Mouse (Mus musculus): ENCODE results near the gene Gga1. TPM values are rescaled to one million over a fixed set of nuclear protein-coding genes. Genes with fewer than 3 reads are reported as not detected.

Gene Gga1
- polyA plus RNA-seq, 1 experiment, result 69.9 TPM

GRCm38 (mm10) chr15:78841161-78841790 lies 35.7 kb upstream of the Gga1 start:
- Histone ChIP-seq H3K27me3 (ENCODE audit: control insufficient read depth, insufficient read depth, low read length) (no peaks in the 10 kb centered on the region; the same call in 1 of the 2 replicates), H3K36me3 (ENCODE audit: control insufficient read depth, insufficient read depth, low read length) (no peaks in the 10 kb centered on the region), H3K27ac (ENCODE audit: control insufficient read depth, insufficient read depth, low read depth, low read length) (no peak overlapping the region), H3K4me3 (ENCODE audit: control insufficient read depth, low read depth, low read length) (no peak overlapping the region), H3K4me1 (ENCODE audit: control insufficient read depth, insufficient read depth, low read length) (peaks cover 11% of the 10 kb centered on the region)
- TF ChIP-seq CTCF (IDR thresholded peaks at IDR 0.05; ENCODE audit: control insufficient read depth, insufficient read depth, insufficient replicate concordance, low read depth, low read length) (no peak), POLR2A (IDR thresholded peaks at IDR 0.05; ENCODE audit: control insufficient read depth, low read depth, low read length) (no peak)

- Histone ChIP-seq H3K27ac (ENCODE audit: control insufficient read depth, insufficient read depth, low read depth, low read length) (peak within 1 kb of the TSS; percentile 24; the same call in 1 of the 2 replicates), H3K4me1 (ENCODE audit: control insufficient read depth, insufficient read depth, low read length) (peaks cover 11% of the 10 kb centered on the region), H3K36me3 (ENCODE audit: control insufficient read depth, insufficient read depth, low read length) (no peaks in the 10 kb centered on the region), H3K27me3 (ENCODE audit: control insufficient read depth, insufficient read depth, low read length) (no peaks in the 10 kb centered on the region; the same call in 1 of the 2 replicates), H3K4me3 (ENCODE audit: control insufficient read depth, low read depth, low read length) (peak within 1 kb of the TSS; percentile 59)
- TF ChIP-seq CTCF (IDR thresholded peaks at IDR 0.05; ENCODE audit: control insufficient read depth, insufficient read depth, insufficient replicate concordance, low read depth, low read length) (no peak), POLR2A (IDR thresholded peaks at IDR 0.05; ENCODE audit: control insufficient read depth, low read depth, low read length) (no peak)
Measured at GRCm38 (mm10) chr15:78842371-78843163, 34.4 kb upstream of the Gga1 start, which contains the start of gene Cdc42ep1. Gene Cdc42ep1 (plus strand): TSS chr15:78842624.

GRCm38 (mm10) chr15:78843581-78844469 lies 33.2 kb upstream of the Gga1 start:
- peaks cover 11% of the 10 kb centered on the region for H3K4me1 ChIP-seq (ENCODE audit: control insufficient read depth, insufficient read depth, low read length)
- H3K27me3 ChIP-seq (ENCODE audit: control insufficient read depth, insufficient read depth, low read length), result no peaks in the 10 kb centered on the region; the same call in 1 of the 2 replicates
- H3K27ac ChIP-seq (ENCODE audit: control insufficient read depth, insufficient read depth, low read depth, low read length), result no peak overlapping the region
- peak overlapping the region; percentile 59 for H3K4me3 ChIP-seq (ENCODE audit: control insufficient read depth, low read depth, low read length)
- H3K36me3 ChIP-seq (ENCODE audit: control insufficient read depth, insufficient read depth, low read length), result no peaks in the 10 kb centered on the region
- TF ChIP-seq CTCF (IDR thresholded peaks at IDR 0.05; ENCODE audit: control insufficient read depth, insufficient read depth, insufficient replicate concordance, low read depth, low read length) (no peak), POLR2A (IDR thresholded peaks at IDR 0.05; ENCODE audit: control insufficient read depth, low read depth, low read length) (no peak)

GRCm38 (mm10) chr15:78844791-78845190 lies 32.2 kb upstream of the Gga1 start:
- H3K4me1 ChIP-seq (ENCODE audit: control insufficient read depth, insufficient read depth, low read length), result peaks cover 11% of the 10 kb centered on the region
- TF ChIP-seq POLR2A (IDR thresholded peaks at IDR 0.05; ENCODE audit: control insufficient read depth, low read depth, low read length) (no peak), CTCF (IDR thresholded peaks at IDR 0.05; ENCODE audit: control insufficient read depth, insufficient read depth, insufficient replicate concordance, low read depth, low read length) (no peak)
- no peaks in the 10 kb centered on the region for H3K36me3 ChIP-seq (ENCODE audit: control insufficient read depth, insufficient read depth, low read length)
- no peaks in the 10 kb centered on the region; the same call in 1 of the 2 replicates for H3K27me3 ChIP-seq (ENCODE audit: control insufficient read depth, insufficient read depth, low read length)
- no peak overlapping the region for H3K27ac ChIP-seq (ENCODE audit: control insufficient read depth, insufficient read depth, low read depth, low read length)
- no peak overlapping the region for H3K4me3 ChIP-seq (ENCODE audit: control insufficient read depth, low read depth, low read length)

- TF ChIP-seq CTCF (IDR thresholded peaks at IDR 0.05; ENCODE audit: control insufficient read depth, insufficient read depth, insufficient replicate concordance, low read depth, low read length), result no peak
- TF ChIP-seq POLR2A (IDR thresholded peaks at IDR 0.05; ENCODE audit: control insufficient read depth, low read depth, low read length), result no peak
- no peaks in the 10 kb centered on the region for H3K36me3 ChIP-seq (ENCODE audit: control insufficient read depth, insufficient read depth, low read length)
- H3K27ac ChIP-seq (ENCODE audit: control insufficient read depth, insufficient read depth, low read depth, low read length), result no peak overlapping the region
- H3K4me1 ChIP-seq (ENCODE audit: control insufficient read depth, insufficient read depth, low read length), result peaks cover 11% of the 10 kb centered on the region
- H3K4me3 ChIP-seq (ENCODE audit: control insufficient read depth, low read depth, low read length), result no peak overlapping the region
- no peaks in the 10 kb centered on the region; the same call in 1 of the 2 replicates for H3K27me3 ChIP-seq (ENCODE audit: control insufficient read depth, insufficient read depth, low read length)
Measured at GRCm38 (mm10) chr15:78845321-78845720, 31.7 kb upstream of the Gga1 start.

GRCm38 (mm10) chr15:78845867-78846266 lies 31.1 kb upstream of the Gga1 start:
- H3K27ac ChIP-seq (ENCODE audit: control insufficient read depth, insufficient read depth, low read depth, low read length), result no peak overlapping the region
- no peaks in the 10 kb centered on the region; the same call in 1 of the 2 replicates for H3K27me3 ChIP-seq (ENCODE audit: control insufficient read depth, insufficient read depth, low read length)
- peaks cover 13% of the 10 kb centered on the region for H3K4me1 ChIP-seq (ENCODE audit: control insufficient read depth, insufficient read depth, low read length)
- TF ChIP-seq CTCF (IDR thresholded peaks at IDR 0.05; ENCODE audit: control insufficient read depth, insufficient read depth, insufficient replicate concordance, low read depth, low read length), result no peak
- no peak for TF ChIP-seq POLR2A (IDR thresholded peaks at IDR 0.05; ENCODE audit: control insufficient read depth, low read depth, low read length)
- H3K36me3 ChIP-seq (ENCODE audit: control insufficient read depth, insufficient read depth, low read length), result no peaks in the 10 kb centered on the region
- no peak overlapping the region for H3K4me3 ChIP-seq (ENCODE audit: control insufficient read depth, low read depth, low read length)

Measured in testis, adult 2 months (tissue).